Mouse (Mus musculus) brown adipose tissue, adult 24 weeks (tissue): ENCODE data around the gene Trim25. TPM values are rescaled to one million over a fixed set of nuclear protein-coding genes. Genes with fewer than 3 reads are reported as not detected.
A peak's percentile ranks its signal among the peaks of the same experiment; 100 is the strongest.
"Not testable (repeated sequence)": the region's sequence is repeated elsewhere in the genome, so short reads cannot be mapped to it uniquely, and the experiment has no call there.

Experiments
- H3K27ac ChIP-seq: fragments of 200-500 bp; replicated peaks from 2 replicates; pipeline ENCODE4 v1.5.1; 2012; ENCODE audit warnings: low read depth, mild to moderate bottlenecking, low read length
- H3K4me1 ChIP-seq: fragments of 200-500 bp; 2 replicates; pipeline ENCODE4 v1.6.1; 2012; ENCODE audit warnings: low read length, mixed read lengths; ENCODE audit not compliant: control insufficient read depth, insufficient read depth, insufficient read length
- H3K4me3 ChIP-seq: fragments of 200-500 bp; 2 replicates; pipeline ENCODE4 v1.5.1; 2012; ENCODE audit warnings: low read depth, mild to moderate bottlenecking, low read length, moderate library complexity; ENCODE audit not compliant: insufficient read depth
- polyA plus RNA-seq: library from polyadenylated mRNA; stranded (reverse); fragments of >200 nt; gene quantifications from 2 replicates; pipeline ENCODE4 v1.2.4, GENCODE M21; 2012; ENCODE audit not compliant: missing spikeins, insufficient read depth, insufficient read length

Gene Trim25
- polyA plus RNA-seq, 1 experiment, result 8.6 TPM

DNA sequence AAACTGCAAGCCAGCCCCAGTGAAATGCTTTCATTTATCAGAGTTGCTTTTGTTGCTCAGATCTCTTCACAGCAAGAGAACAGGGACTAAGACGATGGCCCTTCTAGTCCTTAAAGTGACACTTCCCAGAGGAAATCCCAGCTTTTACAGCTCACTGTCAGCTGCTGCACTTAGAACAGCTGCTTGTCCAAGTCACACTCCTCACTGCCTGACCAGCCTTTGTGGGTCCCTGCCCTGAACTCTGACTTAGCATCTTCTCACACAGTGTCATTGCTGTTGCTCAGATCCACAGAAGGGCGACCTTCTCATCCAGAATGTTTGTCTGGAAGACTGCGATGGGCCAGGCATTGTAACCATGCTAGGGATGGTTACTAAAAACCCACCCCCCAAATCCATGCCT lies 26.4 kb downstream of the Trim25 start:
- Histone ChIP-seq H3K4me1 (peaks cover 29% of the 10 kb centered on the region), H3K4me3 (no peak overlapping the region), H3K27ac (peak overlapping the region; percentile 87)

DNA sequence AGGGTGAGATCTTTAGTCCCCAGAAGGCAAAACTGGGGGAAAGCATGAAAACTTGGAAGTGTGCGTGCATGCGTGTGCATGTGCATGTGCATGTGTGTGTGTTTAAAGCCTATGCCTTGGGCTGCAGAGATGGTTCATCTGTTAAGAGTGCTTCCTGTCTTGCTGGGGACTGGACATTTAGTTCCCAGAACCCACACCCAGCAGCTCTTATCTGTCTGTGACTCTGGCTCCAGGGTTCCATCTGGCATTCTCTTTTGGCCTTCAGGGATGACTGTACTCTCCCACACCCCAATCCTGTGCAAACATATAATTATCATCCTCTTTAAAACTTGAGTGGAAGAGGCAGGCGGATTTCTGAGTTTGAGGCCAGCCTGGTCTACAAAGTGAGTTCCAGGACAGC lies 26.9 kb downstream of the Trim25 start:
- Histone ChIP-seq H3K4me3 (no peak overlapping the region), H3K4me1 (peaks cover 29% of the 10 kb centered on the region), H3K27ac (no peak overlapping the region)

DNA sequence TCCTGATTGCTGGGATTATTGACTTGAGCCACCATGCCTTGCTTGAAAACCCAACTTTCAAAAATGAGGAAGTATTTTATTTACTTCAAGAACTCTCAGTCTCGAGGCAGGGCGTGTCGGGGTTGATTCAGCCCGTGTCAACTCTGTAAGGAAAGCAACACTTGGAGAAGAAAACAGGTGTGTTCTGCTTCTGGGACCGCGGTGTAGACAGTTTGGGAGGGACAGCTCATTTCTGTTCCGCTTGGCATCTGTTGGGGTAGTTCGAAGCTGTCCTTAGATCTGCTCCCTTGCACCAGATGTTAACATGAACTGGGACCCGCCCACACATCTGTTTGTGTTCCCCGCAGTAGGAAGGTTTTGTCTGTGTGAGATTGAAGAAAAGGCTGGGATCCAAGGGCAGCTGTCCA lies 28.8 kb downstream of the Trim25 start:
- H3K4me3 ChIP-seq, result peak overlapping the region; percentile 12; the same call in 1 of the 2 replicates
- H3K27ac ChIP-seq, result peak overlapping the region; percentile 83
- H3K4me1 ChIP-seq, result peaks cover 27% of the 10 kb centered on the region

DNA sequence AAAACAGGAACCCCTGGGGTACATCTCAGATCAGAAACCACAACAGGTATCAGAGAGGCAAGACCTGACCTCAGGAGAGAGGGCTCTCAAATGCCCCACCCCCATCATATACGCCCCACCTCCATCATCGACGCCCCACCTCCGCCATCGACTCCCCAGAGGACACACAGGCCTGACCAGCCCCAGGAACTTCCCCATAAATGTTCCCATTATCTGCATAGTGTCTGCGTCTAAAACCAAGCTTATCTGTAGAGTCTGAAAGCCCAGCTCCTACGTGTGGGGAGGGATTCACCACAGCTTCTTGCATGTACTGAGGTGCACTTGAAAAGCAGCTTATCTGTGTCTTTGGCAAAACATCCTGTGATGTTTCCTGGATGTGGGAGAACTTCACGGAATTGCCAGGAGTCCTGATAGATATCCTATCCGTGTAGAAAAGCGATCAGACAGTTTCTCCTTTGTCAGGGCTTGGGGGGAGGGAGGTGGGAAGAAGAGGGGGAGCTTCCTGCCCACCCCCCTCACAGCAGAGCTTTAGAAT lies 29.8 kb downstream of the Trim25 start:
- peak overlapping the region; percentile 83 for H3K27ac ChIP-seq
- no peak overlapping the region for H3K4me3 ChIP-seq
- peaks cover 23% of the 10 kb centered on the region for H3K4me1 ChIP-seq

DNA sequence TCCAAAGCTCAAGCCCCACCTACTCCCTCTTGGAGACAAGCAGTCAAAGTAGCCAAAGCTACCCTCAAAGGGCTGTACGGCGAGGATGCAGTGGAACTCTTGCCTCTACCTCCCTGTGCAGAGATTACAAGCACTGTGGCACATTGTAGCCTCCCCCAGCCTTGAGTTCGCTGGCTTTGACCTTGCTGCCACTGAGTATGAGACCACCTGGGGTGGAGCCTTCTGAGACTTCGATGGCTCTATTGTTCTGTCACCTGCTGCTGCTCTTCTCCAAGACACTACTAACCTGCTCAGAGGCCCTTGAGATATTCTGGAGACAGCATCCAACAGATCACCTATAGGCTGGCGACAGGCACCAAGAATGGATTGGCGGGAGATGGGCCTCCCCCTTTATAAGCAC lies 31.4 kb downstream of the Trim25 start:
- H3K27ac ChIP-seq, result no peak overlapping the region
- H3K4me1 ChIP-seq, result peaks cover 12% of the 10 kb centered on the region; the same call in 1 of the 2 replicates
- no peak overlapping the region for H3K4me3 ChIP-seq

DNA sequence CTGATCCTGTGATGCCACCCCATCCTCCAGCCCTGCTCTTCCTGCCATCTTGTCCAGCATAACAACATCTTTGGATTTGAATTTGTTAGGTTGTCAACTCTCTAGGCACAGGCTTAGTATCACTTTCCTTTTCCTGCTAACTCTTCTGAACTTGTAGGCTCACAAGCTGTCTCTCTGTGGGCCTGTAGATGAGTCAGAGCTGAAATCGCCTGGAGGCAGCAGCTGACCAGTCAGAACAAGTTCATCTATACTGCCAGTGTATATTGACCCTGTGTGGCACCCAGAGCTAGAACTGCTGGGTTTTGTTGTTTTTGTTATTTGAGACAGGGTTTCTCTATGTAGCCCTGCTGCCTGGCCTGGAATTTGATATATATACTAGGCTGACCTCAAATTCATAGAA lies 32.0 kb downstream of the Trim25 start:
- Histone ChIP-seq H3K27ac (no peak overlapping the region), H3K4me3 (no peak overlapping the region), H3K4me1 (peaks cover 11% of the 10 kb centered on the region; the same call in 1 of the 2 replicates)

DNA sequence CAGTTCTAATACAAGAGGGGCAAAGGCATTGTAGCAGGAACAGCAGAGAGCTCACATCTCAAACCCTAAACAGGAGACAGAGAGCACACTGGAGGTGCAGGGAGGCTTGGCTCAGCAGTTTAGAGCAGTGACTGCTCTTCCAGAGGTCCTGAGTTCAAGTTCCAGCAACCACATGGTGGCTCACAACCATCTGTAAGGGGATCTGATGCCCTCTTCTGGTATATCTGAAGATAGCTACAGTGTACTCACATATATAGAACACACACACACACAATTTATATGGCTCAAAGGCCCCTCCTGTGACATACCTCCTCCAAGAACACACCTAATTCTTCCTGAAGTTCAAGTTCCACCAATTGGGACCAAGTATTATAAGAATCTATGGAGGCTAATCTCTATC lies 35.4 kb downstream of the Trim25 start:
- no peak overlapping the region for H3K27ac ChIP-seq
- no peaks in the 10 kb centered on the region for H3K4me1 ChIP-seq
- no peak overlapping the region for H3K4me3 ChIP-seq

DNA sequence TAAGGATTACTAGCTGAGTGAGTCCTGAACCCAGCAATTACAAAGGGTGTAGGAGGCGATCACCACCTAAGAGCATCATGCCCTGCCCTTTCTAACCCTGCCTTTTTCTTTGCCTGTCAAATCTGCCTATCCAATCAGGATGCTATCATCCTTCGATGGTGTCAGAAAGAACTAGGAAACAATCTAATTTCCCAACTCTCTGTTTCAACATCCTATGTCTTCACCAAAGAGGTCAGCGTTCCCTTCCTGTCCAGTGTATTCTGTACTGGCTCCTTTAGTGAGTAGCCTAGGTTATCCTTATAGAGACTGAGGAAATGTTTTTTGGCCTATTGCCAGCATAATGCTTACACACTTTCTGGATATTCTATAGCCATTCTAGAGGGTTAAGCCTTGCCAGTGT lies 36.4 kb downstream of the Trim25 start:
- no peak overlapping the region for H3K4me3 ChIP-seq
- no peaks in the 10 kb centered on the region for H3K4me1 ChIP-seq
- no peak overlapping the region for H3K27ac ChIP-seq

DNA sequence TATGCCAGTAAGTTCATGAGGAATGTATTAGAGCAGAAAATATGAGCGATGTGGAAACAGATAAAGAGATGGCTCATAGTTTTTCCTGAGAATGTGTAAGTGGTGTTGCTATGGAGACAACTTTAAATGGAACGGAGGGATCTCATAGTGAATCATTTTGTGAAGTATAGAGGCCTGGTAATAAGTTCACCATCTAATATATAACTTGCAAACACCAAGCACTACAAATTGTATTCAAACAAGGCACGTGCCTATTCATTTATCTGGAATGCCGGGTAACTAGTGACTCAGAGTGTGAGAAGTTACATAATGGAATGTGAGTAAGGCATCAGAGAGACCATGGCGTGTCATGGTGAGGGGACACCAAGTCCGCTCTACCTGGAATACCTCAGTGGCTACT lies 39.3 kb downstream of the Trim25 start:
- Histone ChIP-seq H3K4me1 (no peaks in the 10 kb centered on the region), H3K27ac (no peak overlapping the region), H3K4me3 (no peak overlapping the region)

DNA sequence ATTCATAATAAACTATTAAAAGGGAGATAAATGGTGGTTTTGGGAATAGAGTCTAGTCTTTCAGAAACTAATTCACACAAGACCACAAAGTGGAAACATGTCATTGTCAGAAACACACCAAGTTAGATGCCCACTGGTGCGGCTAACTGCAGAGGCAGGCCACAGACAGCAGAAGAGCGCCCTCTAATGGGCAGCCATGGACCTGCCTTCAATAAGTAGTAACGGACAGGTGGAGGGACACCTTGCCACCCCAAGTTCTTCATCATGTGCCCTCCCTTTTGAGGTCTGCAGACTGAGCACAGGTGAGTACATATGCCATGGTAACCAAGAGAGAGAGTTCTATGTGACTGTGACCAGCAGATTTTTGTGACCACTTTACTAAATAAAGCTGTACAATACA lies 40.1 kb downstream of the Trim25 start:
- Histone ChIP-seq H3K4me1 (no peaks in the 10 kb centered on the region), H3K27ac (no peak overlapping the region), H3K4me3 (no peak overlapping the region)

DNA sequence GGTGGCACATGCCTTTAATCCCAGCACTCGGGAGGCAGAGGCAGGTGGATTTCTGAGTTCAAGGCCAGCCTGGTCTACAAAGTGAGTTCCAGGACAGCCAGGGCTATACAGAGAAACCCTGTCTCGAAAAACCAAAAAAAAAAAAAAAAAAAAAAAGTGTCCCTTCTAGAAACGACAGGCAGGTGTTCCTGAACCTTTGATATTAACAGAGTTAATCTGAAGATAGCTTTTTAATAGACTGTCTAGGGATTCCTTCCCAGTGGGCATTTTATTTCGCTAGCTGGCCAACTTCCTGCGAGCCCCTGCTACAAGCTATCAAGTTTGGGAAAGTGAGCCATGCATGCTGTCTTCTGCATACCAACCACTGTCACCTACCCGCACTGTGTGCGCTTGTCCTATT lies 41.9 kb downstream of the Trim25 start:
- not testable (repeated sequence) for H3K4me3 ChIP-seq, H3K4me1 ChIP-seq

DNA sequence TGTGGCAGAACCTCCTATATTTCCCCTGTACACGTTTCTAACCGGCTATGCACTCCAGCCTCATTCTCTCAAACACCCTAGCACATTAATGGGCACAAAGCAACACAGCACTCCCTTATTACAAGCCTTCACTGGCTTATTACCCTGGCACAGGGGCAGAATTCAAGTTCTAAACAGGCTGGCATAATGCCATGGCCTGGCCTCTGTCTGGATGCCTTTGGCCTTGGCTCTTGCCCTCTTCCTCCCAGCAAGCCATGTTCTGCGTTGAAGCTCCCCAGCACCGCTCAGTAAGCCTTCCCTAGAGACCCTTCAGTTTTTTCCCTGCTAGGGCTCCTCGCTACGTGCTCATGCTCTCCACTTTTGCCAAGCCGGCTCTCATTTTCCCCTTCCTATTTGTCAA lies 43.9 kb downstream of the Trim25 start:
- no peak overlapping the region for H3K4me3 ChIP-seq
- no peaks in the 10 kb centered on the region for H3K4me1 ChIP-seq
- H3K27ac ChIP-seq, result no peak overlapping the region

More for the DNA sequence above, 41.9 kb downstream of the Trim25 start:
- not testable (repeated sequence) for H3K27ac ChIP-seq

DNA sequence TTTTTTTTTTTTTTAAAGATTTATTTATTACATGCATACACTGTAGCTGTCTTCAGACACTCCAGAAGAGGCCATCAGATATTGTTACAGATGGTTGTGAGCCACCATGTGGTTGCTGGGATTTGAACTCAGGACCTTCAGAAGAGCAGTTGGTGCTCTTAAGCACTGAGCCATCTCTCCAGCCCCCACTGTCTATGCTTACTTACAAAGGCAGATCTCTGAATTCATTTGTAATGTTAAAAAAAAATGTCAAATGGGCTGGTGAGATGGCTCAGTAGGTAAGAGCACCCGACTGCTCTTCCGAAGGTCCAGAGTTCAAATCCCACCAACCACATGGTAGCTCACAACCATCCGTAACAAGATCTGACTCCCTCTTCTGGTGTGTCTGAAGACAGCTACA lies 46.3 kb downstream of the Trim25 start:
- H3K4me3 ChIP-seq, H3K27ac ChIP-seq, H3K4me1 ChIP-seq: not testable (repeated sequence)

DNA sequence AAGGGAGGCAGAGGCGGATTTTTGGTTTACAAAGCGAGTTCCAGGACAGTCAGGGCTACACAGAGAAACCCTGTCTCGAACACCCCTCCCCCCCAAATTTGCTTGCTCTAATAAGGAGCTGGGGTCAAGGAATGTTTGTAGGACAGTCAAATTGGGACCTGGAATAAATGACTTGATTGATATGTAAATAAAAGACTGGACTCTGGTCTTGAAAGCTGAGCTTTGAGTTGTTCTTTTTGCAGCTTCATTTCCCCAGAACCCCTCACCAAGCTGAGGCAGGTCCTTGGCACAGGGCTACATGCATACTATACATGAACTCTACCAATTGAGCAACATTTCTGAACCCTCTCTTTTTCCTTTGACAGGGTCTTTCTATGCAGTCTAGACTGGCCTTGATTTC lies 46.8 kb downstream of the Trim25 start:
- Histone ChIP-seq H3K27ac (no peak overlapping the region), H3K4me1 (no peaks in the 10 kb centered on the region), H3K4me3 (no peak overlapping the region)

DNA sequence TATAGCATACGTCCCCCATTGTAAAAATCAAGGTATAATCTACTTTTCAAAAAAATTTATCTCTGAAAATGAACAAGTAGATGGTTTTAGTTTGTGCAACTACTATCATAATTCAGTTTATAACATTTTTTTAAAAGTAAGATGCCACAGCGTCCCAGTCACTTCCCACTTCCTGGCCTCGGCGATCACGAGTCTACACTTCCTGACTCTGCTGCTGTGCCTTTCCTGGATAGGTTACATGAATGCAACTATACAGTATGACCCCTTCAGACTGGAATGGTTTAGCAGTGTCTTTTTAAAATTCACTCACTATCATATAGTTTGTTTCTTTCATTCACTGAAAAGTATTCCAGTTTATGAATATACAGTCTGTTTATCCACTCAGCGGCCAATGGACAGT lies 52.6 kb downstream of the Trim25 start:
- Histone ChIP-seq H3K27ac (no peak overlapping the region), H3K4me1 (no peaks in the 10 kb centered on the region), H3K4me3 (no peak overlapping the region)

DNA sequence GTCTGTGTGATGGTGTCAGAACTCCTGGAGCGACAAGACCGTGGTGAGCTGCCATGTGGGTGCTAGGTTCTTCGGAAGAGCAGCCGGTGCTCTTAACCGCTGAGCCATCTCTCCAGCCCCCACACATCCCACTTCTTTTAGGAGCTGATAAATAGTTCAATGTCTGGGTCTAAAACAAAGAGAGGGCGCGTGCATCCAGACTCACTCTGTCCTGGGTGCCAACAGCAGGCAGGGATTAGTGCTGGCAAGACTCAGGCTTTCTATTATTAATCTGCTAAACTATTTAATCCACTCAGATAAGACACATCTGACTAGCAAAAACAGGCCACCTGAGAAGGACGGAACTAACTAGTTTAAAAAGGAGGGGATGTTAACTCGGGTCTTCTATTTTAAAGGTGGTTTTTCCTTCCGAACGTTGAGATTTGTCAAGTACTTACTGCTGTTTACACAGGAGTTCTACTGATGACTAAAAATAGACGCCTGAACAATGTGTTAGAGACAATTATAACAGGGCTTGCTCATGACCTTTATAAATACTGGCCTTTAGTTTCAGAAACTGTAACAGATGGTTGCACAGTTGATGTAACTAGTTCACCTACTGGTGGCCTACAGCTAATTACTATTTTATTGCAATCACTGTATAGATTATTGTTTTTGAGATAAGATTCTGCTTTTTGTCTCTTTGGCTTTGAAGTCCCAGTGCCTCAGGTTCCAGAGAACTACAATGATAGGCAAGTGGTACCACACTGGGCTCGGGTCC lies 56.9 kb downstream of the Trim25 start:
- Histone ChIP-seq H3K27ac (peak overlapping the region; percentile 41), H3K4me1 (no peaks in the 10 kb centered on the region), H3K4me3 (peak overlapping the region; percentile 32)
